Mouse (Mus musculus): ENCODE data around the gene Xlr5a. TPM values are rescaled to one million over a fixed set of nuclear protein-coding genes. Genes with fewer than 3 reads are reported as not detected.
"Not testable (repeated sequence)": the region's sequence is repeated elsewhere in the genome, so short reads cannot be mapped to it uniquely, and the experiment has no call there.

Gene Xlr5a
- polyA plus RNA-seq, 1 experiment from 2014 or later, result not detected

GRCm38 (mm10) chrX:73122859-73123829 is 169.6 kb downstream of the Xlr5a start:
- peak; percentile 31; the same call in 1 of the 2 replicates for ATAC-seq (ENCODE audit: insufficient read depth)
- not testable (repeated sequence) for H3K4me2 ChIP-seq; H3K9ac ChIP-seq; H3K27ac ChIP-seq (ENCODE audit: low read depth); DNase-seq; H3K36me3 ChIP-seq (ENCODE audit: insufficient read depth); H3K27me3 ChIP-seq (ENCODE audit: insufficient read depth, low read length); H3K4me3 ChIP-seq (ENCODE audit: low read depth, low read length); H3K9me3 ChIP-seq (ENCODE audit: low read depth, low read length); H3K4me1 ChIP-seq (ENCODE audit: insufficient read depth)
- no CpG with 5 or more reads among the region's 12 CpGs for WGBS

GRCm38 (mm10) chrX:73116747-73117146 is 176.0 kb downstream of the Xlr5a start, which contains the start of gene Gm14685:
Gene Gm14685 (plus strand): TSS chrX:73117047.
- not testable (repeated sequence) for H3K36me3 ChIP-seq (ENCODE audit: insufficient read depth); ATAC-seq (ENCODE audit: insufficient read depth); H3K27ac ChIP-seq (ENCODE audit: low read depth); H3K4me1 ChIP-seq (ENCODE audit: insufficient read depth); H3K9ac ChIP-seq; DNase-seq; H3K9me3 ChIP-seq (ENCODE audit: low read depth, low read length); H3K27me3 ChIP-seq (ENCODE audit: insufficient read depth, low read length); H3K4me2 ChIP-seq; H3K4me3 ChIP-seq (ENCODE audit: low read depth, low read length)
- WGBS, result no CpG with 5 or more reads among the region's 7 CpGs

GRCm38 (mm10) chrX:73096941-73097508 is 195.8 kb downstream of the Xlr5a start, which contains the start of gene Xlr3a:
Gene Xlr3a (minus strand): TSS chrX:73097095.
- 66% methylated on average over 13 of the region's 13 CpGs for WGBS
- H3K9me3 ChIP-seq (ENCODE audit: low read depth, low read length); H3K9ac ChIP-seq; H3K27ac ChIP-seq (ENCODE audit: low read depth); H3K36me3 ChIP-seq (ENCODE audit: insufficient read depth); ATAC-seq (ENCODE audit: insufficient read depth); H3K4me2 ChIP-seq; H3K27me3 ChIP-seq (ENCODE audit: insufficient read depth, low read length); H3K4me3 ChIP-seq (ENCODE audit: low read depth, low read length); H3K4me1 ChIP-seq (ENCODE audit: insufficient read depth): not testable (repeated sequence)
- DNase-seq, result peak; percentile 0

- H3K4me3 ChIP-seq (ENCODE audit: low read depth, low read length); H3K36me3 ChIP-seq (ENCODE audit: insufficient read depth); H3K9ac ChIP-seq; H3K27ac ChIP-seq (ENCODE audit: low read depth); H3K27me3 ChIP-seq (ENCODE audit: insufficient read depth, low read length); ATAC-seq (ENCODE audit: insufficient read depth); DNase-seq; H3K4me1 ChIP-seq (ENCODE audit: insufficient read depth); H3K9me3 ChIP-seq (ENCODE audit: low read depth, low read length); H3K4me2 ChIP-seq: not testable (repeated sequence)
- 79% methylated on average over 18 of the region's 19 CpGs for whole genome bisulfite sequencing
Observed at GRCm38 (mm10) chrX:73082267-73083055, 210.3 kb downstream of the Xlr5a start, which contains the start of gene Xlr4a. Gene Xlr4a (minus strand): TSS chrX:73082478.

GRCm38 (mm10) chrX:73066765-73067312 is 225.9 kb downstream of the Xlr5a start:
- not testable (repeated sequence) for H3K27me3 ChIP-seq (ENCODE audit: insufficient read depth, low read length); H3K4me1 ChIP-seq (ENCODE audit: insufficient read depth); DNase-seq; H3K9ac ChIP-seq; H3K27ac ChIP-seq (ENCODE audit: low read depth); H3K9me3 ChIP-seq (ENCODE audit: low read depth, low read length); H3K4me3 ChIP-seq (ENCODE audit: low read depth, low read length); H3K36me3 ChIP-seq (ENCODE audit: insufficient read depth); H3K4me2 ChIP-seq
- peak; percentile 22; the same call in 1 of the 2 replicates for ATAC-seq (ENCODE audit: insufficient read depth)
- 40% methylated on average over 1 of the region's 5 CpGs for WGBS

- 0 out of 2 replicates have a peak, but pooled peaks have one; percentile 45 for ATAC-seq (ENCODE audit: insufficient read depth)
- WGBS, result 24% methylated on average over 7 of the region's 7 CpGs
Observed at GRCm38 (mm10) chrX:73064415-73064793, 228.4 kb downstream of the Xlr5a start, which contains the start of gene Pnma3. Gene Pnma3 (plus strand): TSS chrX:73064787.

More at GRCm38 (mm10) chrX:73064415-73064793, 228.4 kb downstream of the Xlr5a start, which contains the start of gene Pnma3:
- no peaks in the 10 kb centered on the region for H3K27me3 ChIP-seq (ENCODE audit: insufficient read depth, low read length)
- TF ChIP-seq CTCF (IDR thresholded peaks at IDR 0.05; ENCODE audit: low read depth), result no peak
- H3K4me2 ChIP-seq, result peak within 1 kb of the TSS; percentile 46
- H3K4me1 ChIP-seq (ENCODE audit: insufficient read depth), result no peaks in the 10 kb centered on the region
- no peak for DNase-seq
- 0 out of 2 replicates have a peak within 1 kb of the TSS, but pooled peaks have one; percentile 0 for H3K4me3 ChIP-seq (ENCODE audit: low read depth, low read length)
- no peaks in the 10 kb centered on the region for H3K9me3 ChIP-seq (ENCODE audit: low read depth, low read length)
- no peaks in the 10 kb centered on the region for H3K36me3 ChIP-seq (ENCODE audit: insufficient read depth)
- no peak within 1 kb of the TSS for H3K9ac ChIP-seq
- H3K27ac ChIP-seq (ENCODE audit: low read depth), result peak within 1 kb of the TSS; percentile 42; the same call in 1 of the 2 replicates

Data from lung, embryonic 14.5 days (tissue).